Mouse (Mus musculus) MEL (cell line): ENCODE data around the gene Hnrnpu. TPM values are rescaled to one million over a fixed set of nuclear protein-coding genes. Genes with fewer than 3 reads are reported as not detected.

Experiments used
- DNase-seq: peaks from one replicate; pipeline ENCODE4 v3.0.0; 2011; ENCODE audit warnings: low read depth, low spot score
- H3K27ac ChIP-seq: 2 replicates; pipeline ENCODE4 v1.5.1; 2012; ENCODE audit warnings: low read depth, mild to moderate bottlenecking, control low read depth, low read length, moderate library complexity; ENCODE audit not compliant: control insufficient read depth
- H3K27me3 ChIP-seq, 2 experiments: fragments of 150-350 bp in 1 of 2; sonication (generic) in 1 of 2; 2 replicates each; pipeline ENCODE4 v1.6.1; 2012; ENCODE audit warnings: low read length in 2 of 2, mild to moderate bottlenecking in 2 of 2, improper control_type of control experiment in 1 of 2, moderate library complexity in 1 of 2; ENCODE audit not compliant: insufficient read depth in 2 of 2, control insufficient read depth in 1 of 2
- H3K36me3 ChIP-seq, 2 experiments: 2 replicates each; pipeline ENCODE4 v1.6.1; 2012 to 2014; ENCODE audit warnings: low read length in 2 of 2, improper control_type of control experiment in 1 of 2, inconsistent platforms in 1 of 2, mild to moderate bottlenecking in 1 of 2; ENCODE audit not compliant: insufficient read depth in 2 of 2, control insufficient read depth in 1 of 2
- H3K4me1 ChIP-seq, 2 experiments: fragments of 150-350 bp in 1 of 2; sonication (generic) in 1 of 2; 2 replicates each; pipeline ENCODE4 v1.6.1; 2012; ENCODE audit warnings: low read length in 2 of 2, improper control_type of control experiment in 1 of 2, mild to moderate bottlenecking in 1 of 2; ENCODE audit not compliant: insufficient read depth in 2 of 2, control insufficient read depth in 1 of 2
- H3K4me3 ChIP-seq, 2 experiments: fragments of 150-350 bp in 1 of 2; sonication (generic) in 1 of 2; 2 replicates each; pipeline ENCODE4 v1.5.1; 2012; ENCODE audit warnings: low read depth in 2 of 2, low read length in 2 of 2, mild to moderate bottlenecking in 2 of 2, moderate library complexity in 2 of 2, control low read depth in 1 of 2, improper control_type of control experiment in 1 of 2; ENCODE audit not compliant: control insufficient read depth in 1 of 2, insufficient read depth in 1 of 2
- H3K79me2 ChIP-seq: 2 replicates; pipeline ENCODE4 v1.6.1; 2012; ENCODE audit warnings: mild to moderate bottlenecking, low read length, moderate library complexity; ENCODE audit not compliant: control insufficient read depth, poor library complexity, insufficient read depth
- H3K9ac ChIP-seq: 2 replicates; pipeline ENCODE4 v1.6.1; 2012; ENCODE audit warnings: low read depth, mild to moderate bottlenecking, control low read depth, low read length, moderate library complexity; ENCODE audit not compliant: control insufficient read depth, poor library complexity, severe bottlenecking
- H3K9me3 ChIP-seq: fragments of 150-350 bp; sonication (generic); replicated peaks from 2 replicates; pipeline ENCODE4 v1.6.1; 2012; ENCODE audit warnings: mild to moderate bottlenecking, low read length, improper control_type of control experiment, moderate library complexity; ENCODE audit not compliant: insufficient read depth
- CHD1 ChIP-seq: IDR thresholded peaks from 2 replicates; pipeline ENCODE4 v1.6.1; 2012; ENCODE audit warnings: low read depth, mild to moderate bottlenecking, inconsistent platforms, low read length, improper control_type of control experiment
- CHD2 ChIP-seq: IDR thresholded peaks from 2 replicates; pipeline ENCODE4 v1.6.1; 2011; ENCODE audit warnings: low read length, improper control_type of control experiment
- E2F4 ChIP-seq: IDR thresholded peaks from 2 replicates; pipeline ENCODE4 v1.6.1; 2011; ENCODE audit warnings: low read depth, low read length, improper control_type of control experiment, borderline replicate concordance
- ETS1 ChIP-seq: IDR thresholded peaks from 2 replicates; pipeline ENCODE4 v1.6.1; 2012; ENCODE audit warnings: low read depth, mild to moderate bottlenecking, inconsistent platforms, low read length, improper control_type of control experiment, moderate library complexity
- GATA1 ChIP-seq: IDR thresholded peaks from 2 replicates; pipeline ENCODE4 v1.6.1; 2011; ENCODE audit warnings: low read depth, low read length, improper control_type of control experiment
- JUND ChIP-seq: IDR thresholded peaks from 2 replicates; pipeline ENCODE4 v1.6.1; 2011; ENCODE audit warnings: low read depth, mild to moderate bottlenecking, improper control_type of control experiment, low read length
- MAFK ChIP-seq: IDR thresholded peaks from 2 replicates; pipeline ENCODE4 v1.6.1; 2011; ENCODE audit warnings: low read depth, mild to moderate bottlenecking, low read length, improper control_type of control experiment, borderline replicate concordance
- MAZ ChIP-seq: IDR thresholded peaks from 2 replicates; pipeline ENCODE4 v1.6.1; 2012; ENCODE audit warnings: low read depth, mild to moderate bottlenecking, inconsistent platforms, low read length, improper control_type of control experiment
- MXI1 ChIP-seq: IDR thresholded peaks from 2 replicates; pipeline ENCODE4 v1.6.1; 2011; ENCODE audit warnings: mild to moderate bottlenecking, low read depth, low read length, improper control_type of control experiment
- NELFE ChIP-seq: IDR thresholded peaks from 2 replicates; pipeline ENCODE4 v1.6.1; 2011; ENCODE audit warnings: low read depth, low read length, improper control_type of control experiment
- POLR2A ChIP-seq, 2 experiments: IDR thresholded peaks; 2 replicates each; pipeline ENCODE4 v1.6.1; 2011 to 2012; ENCODE audit warnings: low read length in 2 of 2, mild to moderate bottlenecking in 2 of 2, control low read depth in 1 of 2, improper control_type of control experiment in 1 of 2, low read depth in 1 of 2, moderate library complexity in 1 of 2; ENCODE audit not compliant: control insufficient read depth in 1 of 2, insufficient read depth in 1 of 2, poor library complexity in 1 of 2
- POLR2AphosphoS2 ChIP-seq: IDR thresholded peaks from 2 replicates; pipeline ENCODE4 v1.6.1; 2011; ENCODE audit warnings: low read length, improper control_type of control experiment
- RAD21 ChIP-seq: IDR thresholded peaks from 2 replicates; pipeline ENCODE4 v1.6.1; 2011; ENCODE audit warnings: mild to moderate bottlenecking, low read depth, low read length, improper control_type of control experiment
- RCOR1 ChIP-seq: IDR thresholded peaks from 2 replicates; pipeline ENCODE4 v1.6.1; 2012; ENCODE audit warnings: low read depth, mild to moderate bottlenecking, inconsistent platforms, low read length, improper control_type of control experiment
- SMC3 ChIP-seq: IDR thresholded peaks from 2 replicates; pipeline ENCODE4 v1.6.1; 2011; ENCODE audit warnings: low read depth, low read length, improper control_type of control experiment
- UBTF ChIP-seq: IDR thresholded peaks from 2 replicates; pipeline ENCODE4 v1.6.1; 2012; ENCODE audit warnings: low read depth, mild to moderate bottlenecking, inconsistent platforms, low read length, improper control_type of control experiment, moderate library complexity, borderline replicate concordance; ENCODE audit not compliant: insufficient read depth
- ZMIZ1 ChIP-seq: IDR thresholded peaks from 2 replicates; pipeline ENCODE4 v1.6.1; 2012; ENCODE audit warnings: low read depth, mild to moderate bottlenecking, inconsistent platforms, low read length, improper control_type of control experiment, moderate library complexity
- ZNF384 ChIP-seq: IDR thresholded peaks from 2 replicates; pipeline ENCODE4 v1.6.1; 2012; ENCODE audit warnings: low read depth, mild to moderate bottlenecking, inconsistent platforms, low read length, improper control_type of control experiment
- polyA plus RNA-seq, 2 experiments: library from polyadenylated mRNA; stranded (reverse) in 1 of 2; unstranded in 1 of 2; fragments of >175 nt in 1 of 2; fragments of >200 nt in 1 of 2; gene quantifications; 2 replicates each; pipeline versions ENCODE4 v1.2.1 to v1.2.4; 2012; ENCODE audit warnings: low replicate concordance in 2 of 2, low read depth in 1 of 2; ENCODE audit not compliant: insufficient read length in 2 of 2, insufficient read depth in 1 of 2, missing spikeins in 1 of 2
- total RNA-seq: library from RNA; depleted of rRNA; stranded (reverse); fragments of 300-350 nt; gene quantifications from 2 replicates; pipeline ENCODE4 v1.2.3, GENCODE M21; 2012

Gene Hnrnpu
- total and polyA plus RNA-seq, 3 experiments: 373 to 2,754 (median 789) TPM

GRCm38 (mm10) chr1:178335860-178336261 lies 1.7 kb downstream of the Hnrnpu start:
- Histone ChIP-seq H3K9me3 (no peaks in the 10 kb centered on the region), H3K4me1 (peaks cover 11 to 14% of the 10 kb centered on the region in 2 experiments)

GRCm38 (mm10) chr1:178329946-178330345 lies 7.7 kb downstream of the Hnrnpu start:
- Histone ChIP-seq H3K27me3 (no peaks in the 10 kb centered on the region), H3K79me2 (peaks cover 38% of the 10 kb centered on the region), H3K27ac (no peak overlapping the region), H3K36me3 (peaks cover 87 to 88% of the 10 kb centered on the region in 2 experiments), H3K9ac (no peak overlapping the region), H3K4me1 (peaks cover 10 to 18% of the 10 kb centered on the region in 2 experiments), H3K9me3 (no peaks in the 10 kb centered on the region), H3K4me3 (no peak overlapping the region)
- TF ChIP-seq ZNF384 (0 out of 2 replicates have a peak, but pooled peaks have one; percentile 11), POLR2AphosphoS2 (peak; percentile 66; the same call in 1 of the 2 replicates), POLR2A (IDR thresholded peaks at IDR 0.05; ENCODE audit: control insufficient read depth in 1 of 2, insufficient read depth in 1 of 2, low read depth in 1 of 2, low read length in 2 of 2, poor library complexity in 1 of 2) (peak in 1 of 2 experiments; percentile 7; a peak in 1 of 4 replicates), ZMIZ1 (no peak)
- DNase-seq: peak; percentile 18

More at GRCm38 (mm10) chr1:178335860-178336261, 1.7 kb downstream of the Hnrnpu start:
- Histone ChIP-seq H3K36me3 (peaks cover 47 to 48% of the 10 kb centered on the region in 2 experiments), H3K27me3 (no peaks in the 10 kb centered on the region), H3K9ac (peak overlapping the region; percentile 100), H3K79me2 (peaks cover 61% of the 10 kb centered on the region), H3K4me3 (peak overlapping the region; percentile 64 to 91), H3K27ac (peak overlapping the region; percentile 95)
- peak; percentile 82 for DNase-seq
- TF ChIP-seq JUND: no peak
- TF ChIP-seq ETS1: no peak
- no peak for TF ChIP-seq SMC3
- TF ChIP-seq MAFK: no peak
- no peak for TF ChIP-seq MAZ
- TF ChIP-seq E2F4: peak; percentile 72; the same call in 1 of the 2 replicates
- TF ChIP-seq POLR2A (IDR thresholded peaks at IDR 0.05; ENCODE audit: control insufficient read depth in 1 of 2, insufficient read depth in 1 of 2, low read depth in 1 of 2, low read length in 2 of 2, poor library complexity in 1 of 2): peak in 1 of 2 experiments; percentile 8; a peak in 1 of 4 replicates
- TF ChIP-seq MXI1: no peak
- TF ChIP-seq CHD2: peak; percentile 8; the same call in 1 of the 2 replicates
- TF ChIP-seq NELFE: no peak
- TF ChIP-seq GATA1: no peak
- no peak for TF ChIP-seq RAD21
- no peak for TF ChIP-seq POLR2AphosphoS2
- no peak for TF ChIP-seq RCOR1
- TF ChIP-seq UBTF: no peak
- TF ChIP-seq CHD1: no peak; the same call in 1 of the 2 replicates
